Mouse (Mus musculus): ENCODE results near the gene BC037034.

DNA sequence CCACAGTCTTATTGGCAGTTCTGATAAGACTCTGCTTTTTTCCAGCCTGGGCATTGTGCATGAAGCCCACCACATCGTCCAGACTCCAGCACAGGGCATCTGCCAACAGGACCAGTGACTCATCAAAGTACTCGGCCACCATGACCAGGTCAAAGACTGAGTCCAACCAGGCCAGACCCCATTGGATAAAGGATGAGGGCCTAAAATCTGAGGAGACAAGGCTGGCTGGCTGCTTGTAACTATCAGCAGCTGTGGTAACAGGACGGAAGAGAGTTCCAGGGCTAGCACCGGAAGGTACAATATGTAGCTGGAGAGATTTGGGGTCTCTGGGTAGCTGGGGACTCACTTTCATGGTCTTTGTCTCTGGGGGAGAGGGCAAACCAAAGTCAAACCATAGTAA is 1.9 kb upstream of the BC037034 start:
- no peak for TF ChIP-seq POLR2A (IDR thresholded peaks at IDR 0.05; ENCODE audit: borderline replicate concordance, extremely low read depth, insufficient read depth, insufficient read length, poor library complexity, severe bottlenecking)
- no peak for TF ChIP-seq CTCF (IDR thresholded peaks at IDR 0.05; ENCODE audit: borderline replicate concordance, extremely low read depth, insufficient read depth, insufficient read length)
